Mouse (Mus musculus): ENCODE measurements around the gene Tmem150c.

DNA sequence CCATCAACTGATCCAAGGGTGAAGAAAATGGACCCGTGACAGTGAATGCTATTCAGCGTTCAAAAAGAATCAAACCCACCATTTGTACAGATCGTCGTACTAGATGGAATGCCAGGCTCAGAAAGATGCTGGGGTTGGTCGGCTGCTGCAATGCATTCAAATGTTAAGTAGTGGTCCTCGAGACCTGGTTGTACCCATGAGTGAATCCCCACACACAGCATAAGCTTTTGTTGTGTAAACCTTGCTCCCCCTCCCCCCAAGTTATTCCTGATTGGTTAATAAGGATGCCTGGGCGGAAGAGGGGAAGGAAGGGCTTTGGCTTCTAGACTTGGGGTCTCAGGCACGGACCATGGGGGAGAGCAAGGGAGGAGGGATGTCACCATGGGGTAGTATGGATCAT, 40.3 kb downstream of the Tmem150c start:
- TF ChIP-seq EP300 (IDR thresholded peaks at IDR 0.05; ENCODE audit: insufficient read depth, low read depth, low read length) (0 out of 2 replicates have a peak, but pooled peaks have one; percentile 41), POLR2A (IDR thresholded peaks at IDR 0.05; ENCODE audit: insufficient read depth, low read length) (no peak), CTCF (IDR thresholded peaks at IDR 0.05; ENCODE audit: low read depth, low read length) (no peak)

Data from ES-Bruce4 (cell line).